Mouse (Mus musculus): ENCODE measurements around the gene Spryd4. TPM values are rescaled to one million over a fixed set of nuclear protein-coding genes. Genes with fewer than 3 reads are reported as not detected.
"Not testable (repeated sequence)": the region's sequence is repeated elsewhere in the genome, so short reads cannot be mapped to it uniquely, and the experiment has no call there.

Gene Spryd4
- total RNA-seq, 2 experiments from 2014 or later, result 33.2 to 34.9 TPM

DNA sequence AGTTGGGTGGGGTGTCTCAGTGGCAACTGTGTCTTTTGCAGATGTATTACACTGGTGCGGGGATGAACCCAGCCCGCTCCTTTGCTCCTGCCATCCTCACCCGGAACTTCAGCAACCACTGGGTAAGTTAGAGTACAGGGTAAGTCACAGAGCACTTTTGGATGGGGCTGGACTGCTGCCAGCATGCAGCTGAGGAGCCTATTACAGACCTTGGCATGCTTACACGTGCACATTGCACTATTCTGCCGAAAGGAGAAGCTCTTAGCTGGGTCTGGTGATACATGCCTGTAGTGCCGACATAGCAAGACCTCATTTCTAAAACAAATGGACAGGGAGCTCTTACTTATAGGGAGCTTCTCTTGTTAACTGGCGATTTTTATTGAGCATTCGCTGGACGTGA, 16.0 kb upstream of the Spryd4 start:
- no peak for DNase-seq (ENCODE audit: low spot score in 2 of 2)

GRCm38 (mm10) chr10:128225538-128225937, 13.9 kb upstream of the Spryd4 start, which contains the start of gene Mip:
TSS of gene Mip (plus strand) at chr10:128225838.
- DNase-seq (ENCODE audit: low spot score in 2 of 2), result no peak

DNA sequence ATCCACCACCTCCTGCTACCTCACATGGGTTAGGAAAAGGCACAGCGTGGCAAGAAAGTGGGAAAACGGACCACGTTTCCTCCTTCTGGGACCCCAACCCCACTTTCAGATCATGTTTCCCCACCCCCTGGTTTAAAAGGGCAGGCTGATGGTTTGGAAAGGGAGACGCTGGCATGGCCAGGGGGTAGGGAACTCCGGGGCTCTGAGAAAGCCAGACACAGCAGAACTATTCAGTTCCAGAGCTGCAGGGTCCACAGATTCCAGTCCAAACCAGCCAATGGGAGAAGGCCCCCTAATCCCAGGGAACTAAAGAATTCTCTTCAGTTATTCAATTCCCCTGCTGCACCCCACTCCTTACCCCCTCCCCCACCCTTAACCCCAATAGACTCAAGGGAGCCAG, 13.5 kb upstream of the Spryd4 start:
- DNase-seq (ENCODE audit: low spot score in 2 of 2), result no peak

- no peak for DNase-seq (ENCODE audit: low spot score in 2 of 2)
These were observed 10.1 kb upstream of the Spryd4 start for GRCm38 (mm10) chr10:128221533-128222286.

GRCm38 (mm10) chr10:128218387-128219117, 6.9 kb upstream of the Spryd4 start:
- no peak for DNase-seq (ENCODE audit: low spot score in 2 of 2)

DNA sequence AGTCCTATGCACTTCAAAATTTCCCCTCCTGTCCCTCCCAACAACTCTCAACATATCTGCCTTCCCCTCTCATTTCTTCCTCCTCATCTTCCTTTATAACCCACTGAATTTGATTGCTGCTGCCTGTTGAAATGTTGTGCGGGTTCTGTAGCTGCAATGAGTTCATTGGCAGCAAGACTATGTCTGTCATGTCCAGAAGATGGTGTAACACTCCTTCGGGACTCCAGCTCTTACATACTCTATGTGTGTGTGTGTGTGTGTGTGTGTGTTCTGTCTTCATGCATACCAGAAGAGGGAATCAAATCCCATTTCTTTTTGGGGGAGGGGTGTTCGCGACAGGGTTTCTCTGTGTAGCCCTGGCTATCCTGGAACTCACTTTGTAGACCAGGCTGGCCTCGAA, 3.4 kb upstream of the Spryd4 start:
- no peak for DNase-seq (ENCODE audit: low spot score in 2 of 2)

- not testable (repeated sequence) for DNase-seq (ENCODE audit: low spot score in 2 of 2)
These were observed 2.5 kb upstream of the Spryd4 start for GRCm38 (mm10) chr10:128214112-128214511.

- peak in 1 of 2 experiments; percentile 50 for DNase-seq (ENCODE audit: low spot score in 2 of 2)
These were observed 1.3 kb upstream of the Spryd4 start for GRCm38 (mm10) chr10:128212871-128213323.

GRCm38 (mm10) chr10:128212148-128212547, 541 bp upstream of the Spryd4 start:
- DNase-seq (ENCODE audit: low spot score in 2 of 2), result no peak

- peak in 1 of 2 experiments; percentile 21 for DNase-seq (ENCODE audit: low spot score in 2 of 2)
These were observed 653 bp downstream of the Spryd4 start for GRCm38 (mm10) chr10:128210954-128211353.

DNA sequence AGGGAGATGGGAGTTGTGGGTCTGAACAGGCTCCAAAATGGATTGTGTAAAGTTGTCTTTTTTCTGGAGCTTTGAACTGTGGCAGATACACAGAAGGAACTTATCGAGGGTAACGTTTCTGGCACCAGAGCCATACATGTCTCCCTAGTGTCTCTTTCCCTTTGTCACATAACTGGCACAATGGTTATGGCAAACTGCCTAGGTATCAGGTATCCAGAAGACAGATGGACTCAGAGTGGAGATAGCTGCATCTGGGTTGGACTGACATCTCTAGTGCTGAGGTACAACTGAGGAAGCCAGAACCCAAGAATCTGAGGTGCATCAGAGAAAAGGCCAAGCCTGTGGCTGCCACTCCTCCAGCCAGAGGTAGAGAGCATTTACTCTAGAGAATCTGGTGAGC, 1.5 kb downstream of the Spryd4 start:
- no peak for DNase-seq (ENCODE audit: low spot score in 2 of 2)

DNA sequence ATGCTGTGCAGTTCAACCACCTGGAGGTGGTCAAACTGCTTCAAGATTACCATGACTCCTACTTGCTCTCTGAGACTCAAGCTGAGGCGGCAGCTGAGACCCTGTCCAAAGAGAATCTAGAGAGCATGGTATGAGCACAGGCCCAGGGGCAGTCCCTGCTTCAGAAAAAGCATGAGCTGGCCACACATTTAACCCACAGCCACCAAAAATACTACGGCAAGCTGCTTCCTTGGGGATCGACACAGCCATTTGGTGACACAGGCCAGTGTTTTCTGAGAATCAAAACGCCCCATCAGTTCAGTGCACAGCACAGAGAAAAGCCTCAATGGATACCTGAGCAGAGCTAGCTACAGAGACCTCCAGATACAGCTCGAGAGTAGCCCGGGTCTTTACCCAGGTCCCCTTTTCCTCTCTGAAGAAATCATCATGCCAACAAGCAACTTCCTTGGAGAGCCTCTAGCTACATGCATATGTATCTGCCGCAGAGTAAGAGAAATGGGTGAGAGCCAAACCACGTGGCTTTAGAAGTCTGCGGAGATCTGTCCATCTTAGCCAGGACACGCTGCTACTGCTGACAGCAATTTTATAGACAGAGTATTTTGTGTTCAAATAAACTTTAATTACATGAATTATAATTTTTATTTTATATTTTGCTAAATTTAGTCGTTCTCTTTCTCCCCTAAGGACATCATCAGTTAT, 2.1 kb downstream of the Spryd4 start:
- no peak for DNase-seq (ENCODE audit: low spot score in 2 of 2)

- no peak for DNase-seq (ENCODE audit: low spot score in 2 of 2)
These were observed 3.3 kb downstream of the Spryd4 start for GRCm38 (mm10) chr10:128208326-128208725.

GRCm38 (mm10) chr10:128204941-128205340, 6.7 kb downstream of the Spryd4 start:
- DNase-seq (ENCODE audit: low spot score in 2 of 2), result no peak

- no peak for DNase-seq (ENCODE audit: low spot score in 2 of 2)
These were observed 9.8 kb downstream of the Spryd4 start for GRCm38 (mm10) chr10:128201856-128202255.

DNA sequence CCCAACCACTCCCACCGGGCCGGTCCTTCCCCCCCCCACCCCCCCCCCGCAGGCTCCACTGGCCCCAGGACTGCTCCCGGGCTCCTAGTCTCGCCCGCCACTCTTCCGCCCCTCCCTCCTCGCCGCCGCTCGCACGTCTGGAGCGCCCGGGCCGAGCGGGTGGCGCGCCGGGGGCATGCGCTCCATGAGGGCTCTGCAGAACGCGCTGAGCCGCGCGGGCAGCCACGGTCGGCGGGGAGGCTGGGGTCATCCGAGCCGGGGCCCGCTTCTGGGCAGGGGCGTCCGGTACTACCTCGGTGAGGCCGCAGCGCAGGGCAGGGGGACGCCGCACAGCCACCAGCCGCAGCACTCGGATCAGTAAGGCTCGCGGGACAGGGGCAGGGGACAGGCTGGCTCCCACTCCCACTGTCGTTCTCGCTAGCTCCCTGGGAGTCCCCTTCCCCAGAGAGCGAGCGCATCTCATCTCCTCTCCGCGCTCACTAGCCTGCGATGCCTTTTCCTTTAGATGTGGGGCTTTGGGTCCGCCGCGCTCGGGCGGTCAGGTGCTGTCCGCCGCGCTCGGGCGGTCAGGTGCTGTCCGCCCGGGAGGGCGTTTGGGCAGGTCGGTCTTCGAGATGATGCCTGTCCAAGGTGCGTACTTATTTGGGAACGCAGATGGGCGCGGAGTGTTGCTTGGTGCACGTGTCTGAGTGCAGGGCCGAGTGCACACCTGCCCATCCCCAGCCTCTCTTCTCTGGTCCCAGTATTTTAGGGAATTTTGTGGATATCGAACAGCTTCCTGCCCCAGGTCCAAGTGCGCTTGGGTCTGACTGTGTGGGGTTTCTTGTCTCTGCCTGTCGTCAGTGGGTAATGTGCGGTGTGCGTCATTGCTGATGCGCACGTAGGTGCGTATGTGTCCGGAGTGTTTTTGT, 16.8 kb downstream of the Spryd4 start:
- DNase-seq (ENCODE audit: low spot score in 2 of 2), result peak; percentile 47 to 64

GRCm38 (mm10) chr10:128194024-128194550, 17.5 kb downstream of the Spryd4 start, which contains the start of gene Gls2:
TSS of gene Gls2 (plus strand) at chr10:128194457.
- DNase-seq (ENCODE audit: low spot score in 2 of 2), result peak; percentile 94 to 97

DNA sequence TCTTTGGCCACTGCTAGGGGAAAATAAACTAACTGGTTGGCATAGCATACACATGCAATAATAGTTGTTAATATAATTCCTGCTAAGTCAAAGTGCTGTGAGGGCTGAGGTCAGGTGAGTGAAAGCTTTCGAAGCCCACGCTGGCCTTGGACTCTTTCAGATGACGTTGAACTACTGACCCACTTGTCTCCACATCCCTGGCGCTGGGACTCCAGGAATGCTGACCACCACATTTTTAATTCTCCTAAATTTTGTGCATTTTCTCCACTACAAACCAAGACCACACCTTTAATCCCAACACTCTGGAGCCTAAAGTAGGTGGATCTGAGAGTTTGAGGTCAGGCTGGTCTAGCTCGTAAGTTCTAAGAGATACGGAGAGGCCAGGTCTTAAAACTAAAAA, 18.5 kb downstream of the Spryd4 start:
- DNase-seq (ENCODE audit: low spot score in 2 of 2), result no peak

- DNase-seq (ENCODE audit: low spot score in 2 of 2), result not testable (repeated sequence)
These were observed 19.4 kb downstream of the Spryd4 start for GRCm38 (mm10) chr10:128192030-128192766.

DNA sequence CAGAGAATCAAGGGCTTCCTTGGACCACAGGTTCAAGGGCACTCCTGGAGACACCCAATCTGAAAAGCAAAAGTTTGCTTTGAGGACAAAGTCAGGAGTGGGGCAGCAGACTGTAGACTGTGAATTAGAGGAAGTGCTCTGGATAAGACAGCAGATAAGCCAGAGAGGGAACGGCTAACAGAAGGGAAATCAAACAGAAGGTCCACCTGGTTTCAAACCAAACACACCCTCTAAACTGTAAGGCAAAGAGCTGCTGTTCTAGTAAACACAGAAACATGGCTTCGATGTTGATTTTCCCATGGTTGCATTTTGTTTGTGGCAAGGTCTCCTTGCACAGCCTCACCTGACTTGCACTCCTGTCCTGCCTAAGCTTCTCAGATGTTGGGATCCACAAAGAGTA, 20.1 kb downstream of the Spryd4 start:
- DNase-seq (ENCODE audit: low spot score in 2 of 2), result no peak
